Mouse (Mus musculus) kidney, adult 2 months (tissue): ENCODE data around the gene Ryr1.

Source experiments
- CTCF ChIP-seq: fragments of 200-500 bp; conservative IDR thresholded peaks from 2 replicates; pipeline ENCODE4 v1.5.1; 2011; ENCODE audit warnings: low read depth, mild to moderate bottlenecking, control low read depth, low read length, moderate library complexity, mixed read lengths; ENCODE audit not compliant: insufficient read depth, insufficient read length
- POLR2A ChIP-seq: fragments of 200-500 bp; IDR thresholded peaks from one replicate; pipeline ENCODE4 v1.6.1; 2011; ENCODE audit warnings: low read depth, low read length, control low read depth

DNA sequence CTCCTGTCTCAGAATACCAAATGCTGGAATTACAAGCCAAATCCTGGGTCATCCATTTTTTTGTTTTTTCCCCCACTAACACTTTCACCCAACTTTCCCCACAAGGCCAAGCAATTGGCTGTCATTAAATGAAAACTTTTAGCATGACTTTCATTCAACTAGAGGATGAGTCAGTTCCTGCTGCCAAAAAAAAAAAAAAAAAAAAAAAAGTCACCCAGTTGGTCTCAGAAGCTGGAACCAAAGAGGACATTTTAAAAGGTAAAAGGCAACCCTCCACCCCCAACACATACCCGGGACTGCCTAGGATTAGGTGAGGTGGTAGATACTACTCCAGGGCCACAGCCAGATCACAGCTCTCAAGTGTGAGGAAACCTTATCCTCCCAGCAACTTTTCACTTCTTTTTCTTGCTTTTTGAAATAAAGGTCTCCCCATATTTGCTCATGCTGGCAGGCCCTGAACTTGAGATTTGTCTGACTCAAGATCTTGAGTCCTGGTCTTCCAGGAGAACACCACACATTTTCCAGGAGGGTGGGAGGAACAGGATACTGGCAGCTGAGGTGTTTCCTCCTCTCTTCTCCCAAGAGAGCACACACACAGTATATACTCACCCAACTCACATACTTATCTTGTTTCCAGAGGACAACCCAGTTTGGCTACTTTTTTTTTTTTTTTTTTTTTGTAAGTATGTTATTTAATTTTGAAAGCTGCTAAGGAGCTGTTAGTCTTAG is 166.8 kb downstream of the Ryr1 start:
- no peak for TF ChIP-seq CTCF
- TF ChIP-seq POLR2A: no peak
